Mouse (Mus musculus) C2C12 (cell line): ENCODE results near the gene Akirin2. TPM values are rescaled to one million over a fixed set of nuclear protein-coding genes. Genes with fewer than 3 reads are reported as not detected.

Experiments used
- H3K27me3 ChIP-seq: one replicate; pipeline ENCODE4 v1.6.1; 2011; ENCODE audit not compliant: control insufficient read depth, insufficient read depth, insufficient read length
- H3K36me3 ChIP-seq: one replicate; pipeline ENCODE4 v1.6.1; 2011; ENCODE audit not compliant: control insufficient read depth, insufficient read depth
- H3K4me3 ChIP-seq: one replicate; pipeline ENCODE4 v1.5.1; 2011; ENCODE audit warnings: mild to moderate bottlenecking, control low read depth; ENCODE audit not compliant: poor library complexity, insufficient read depth, severe bottlenecking
- H3K79me2 ChIP-seq: one replicate; pipeline ENCODE4 v1.6.1; 2011; ENCODE audit not compliant: control insufficient read depth, insufficient read depth
- H3K79me3 ChIP-seq: one replicate; pipeline ENCODE4 v1.6.1; 2011; ENCODE audit warnings: low read depth, control low read depth
- H3ac ChIP-seq: one replicate; pipeline ENCODE3; 2011; ENCODE audit warnings: low read depth; ENCODE audit not compliant: control insufficient read depth, insufficient read length
- CEBPB ChIP-seq: IDR thresholded peaks from one replicate; pipeline ENCODE4 v1.6.1; 2011; ENCODE audit warnings: low read depth, mild to moderate bottlenecking, control low read depth, moderate library complexity
- CTCF ChIP-seq: IDR thresholded peaks from one replicate; pipeline ENCODE4 v1.5.1; 2011; ENCODE audit not compliant: control insufficient read depth, insufficient read depth, insufficient read length
- FOSL1 ChIP-seq: IDR thresholded peaks from one replicate; pipeline ENCODE4 v1.8.0; 2011; ENCODE audit warnings: mild to moderate bottlenecking, low read length; ENCODE audit not compliant: poor library complexity, insufficient read depth, severe bottlenecking
- MAX ChIP-seq: IDR thresholded peaks from one replicate; pipeline ENCODE4 v1.6.1; 2011; ENCODE audit warnings: mild to moderate bottlenecking, control low read depth
- MYOD1 ChIP-seq: IDR thresholded peaks from one replicate; pipeline ENCODE4 v1.6.1; 2011; ENCODE audit warnings: low read depth; ENCODE audit not compliant: control insufficient read depth, insufficient read length
- MYOG ChIP-seq: IDR thresholded peaks from one replicate; pipeline ENCODE4 v1.6.1; 2011; ENCODE audit not compliant: control insufficient read depth, insufficient read length; ENCODE audit errors: extremely low read depth
- USF1 ChIP-seq: IDR thresholded peaks from one replicate; pipeline ENCODE4 v1.6.1; 2011; ENCODE audit warnings: low read depth, mild to moderate bottlenecking, control low read depth, moderate library complexity
- polyA plus RNA-seq: library from polyadenylated mRNA; unstranded; fragments of >200 nt; fragmentation: generic; extraction: Trizol; gene quantifications from one replicate; pipeline ENCODE4 v1.2.1, GENCODE M21; 2012; ENCODE audit warnings: missing spikeins

The Akirin2 gene
- polyA plus RNA-seq, 1 experiment: 59.6 TPM

DNA sequence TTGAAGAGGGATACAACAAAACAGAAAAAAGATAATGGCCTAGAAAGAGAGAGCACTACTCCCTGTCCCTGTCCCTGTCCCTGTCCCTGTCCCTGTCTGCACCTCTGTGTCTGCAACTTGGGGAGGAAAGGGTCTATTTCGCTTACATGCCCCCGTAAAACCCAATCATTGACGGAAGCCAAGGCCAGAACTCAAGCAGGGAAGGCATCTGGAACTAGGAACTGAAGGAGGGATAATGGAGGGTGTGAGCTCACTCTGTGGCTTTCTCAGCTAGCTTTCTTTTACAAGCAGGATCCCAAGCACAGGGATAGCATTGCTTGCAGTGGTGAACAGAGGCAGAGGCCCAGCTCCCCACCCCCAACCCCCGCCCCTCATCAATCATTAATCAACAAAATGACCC lies 21.4 kb upstream of the Akirin2 start:
- Histone ChIP-seq H3K27me3 (no peaks in the 10 kb centered on the region), H3K36me3 (no peaks in the 10 kb centered on the region), H3K4me3 (no peak overlapping the region), H3K79me3 (no peaks in the 10 kb centered on the region), H3K79me2 (no peaks in the 10 kb centered on the region), H3ac (no peak overlapping the region)
- no peak for TF ChIP-seq CEBPB

GRCm38 (mm10) chr4:34529941-34530340 lies 20.8 kb upstream of the Akirin2 start:
- H3K79me2 ChIP-seq: no peaks in the 10 kb centered on the region
- no peak for TF ChIP-seq FOSL1
- no peak for TF ChIP-seq MAX
- no peak for TF ChIP-seq USF1
- no peak for TF ChIP-seq CEBPB
- TF ChIP-seq MYOD1: no peak
- TF ChIP-seq MYOG: no peak
- TF ChIP-seq CTCF: no peak
- H3K27me3 ChIP-seq: no peaks in the 10 kb centered on the region
- H3K4me3 ChIP-seq: no peak overlapping the region
- no peaks in the 10 kb centered on the region for H3K36me3 ChIP-seq
- no peak overlapping the region for H3ac ChIP-seq
- no peaks in the 10 kb centered on the region for H3K79me3 ChIP-seq

- H3K27me3 ChIP-seq: no peaks in the 10 kb centered on the region
- TF ChIP-seq MYOD1 (no peak), USF1 (peak; percentile 15), CEBPB (no peak), CTCF (no peak)
- H3K79me3 ChIP-seq: peaks cover 30% of the 10 kb centered on the region
- peak overlapping the region; percentile 80 for H3K4me3 ChIP-seq
- peaks cover 10% of the 10 kb centered on the region for H3K36me3 ChIP-seq
- peaks cover 46% of the 10 kb centered on the region for H3K79me2 ChIP-seq
- peak overlapping the region; percentile 82 for H3ac ChIP-seq
Measured at GRCm38 (mm10) chr4:34549981-34550747, 573 bp upstream of the Akirin2 start.

- peak overlapping the region; percentile 82 for H3ac ChIP-seq
- no peaks in the 10 kb centered on the region for H3K27me3 ChIP-seq
- peaks cover 10% of the 10 kb centered on the region for H3K36me3 ChIP-seq
- H3K79me2 ChIP-seq: peaks cover 56% of the 10 kb centered on the region
- H3K79me3 ChIP-seq: peaks cover 39% of the 10 kb centered on the region
- TF ChIP-seq MYOD1 (no peak), CEBPB (no peak), CTCF (no peak), MAX (no peak), USF1 (no peak), FOSL1 (no peak), MYOG (no peak)
- peak overlapping the region; percentile 80 for H3K4me3 ChIP-seq
Measured at GRCm38 (mm10) chr4:34551098-34551809, 517 bp downstream of the Akirin2 start.

DNA sequence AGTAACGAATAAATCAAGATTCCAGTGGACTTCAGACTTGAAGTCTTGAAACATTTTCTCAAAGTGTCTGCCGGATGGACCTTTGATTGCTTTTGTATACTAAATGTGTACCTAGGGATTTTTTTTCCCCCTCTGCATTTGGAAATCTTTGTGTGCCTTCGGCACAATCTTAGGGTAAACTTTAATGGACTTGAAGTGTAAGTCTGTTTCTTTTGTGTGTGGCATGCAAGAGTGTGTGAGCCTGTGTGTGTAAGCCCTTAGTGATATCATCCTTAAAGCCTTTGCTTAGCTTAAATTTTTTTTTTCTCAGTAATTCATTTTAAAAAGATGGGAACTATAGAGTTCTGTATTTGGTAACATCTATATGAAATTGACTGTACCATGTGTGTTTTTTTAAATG lies 1.2 kb downstream of the Akirin2 start:
- Histone ChIP-seq H3K27me3 (no peaks in the 10 kb centered on the region), H3K79me2 (peaks cover 63% of the 10 kb centered on the region), H3K79me3 (peaks cover 42% of the 10 kb centered on the region), H3K36me3 (peaks cover 10% of the 10 kb centered on the region), H3K4me3 (peak overlapping the region; percentile 80), H3ac (peak overlapping the region; percentile 32)
- TF ChIP-seq MYOD1 (no peak), MYOG (no peak), FOSL1 (no peak), USF1 (no peak), CTCF (no peak), CEBPB (no peak), MAX (no peak)

DNA sequence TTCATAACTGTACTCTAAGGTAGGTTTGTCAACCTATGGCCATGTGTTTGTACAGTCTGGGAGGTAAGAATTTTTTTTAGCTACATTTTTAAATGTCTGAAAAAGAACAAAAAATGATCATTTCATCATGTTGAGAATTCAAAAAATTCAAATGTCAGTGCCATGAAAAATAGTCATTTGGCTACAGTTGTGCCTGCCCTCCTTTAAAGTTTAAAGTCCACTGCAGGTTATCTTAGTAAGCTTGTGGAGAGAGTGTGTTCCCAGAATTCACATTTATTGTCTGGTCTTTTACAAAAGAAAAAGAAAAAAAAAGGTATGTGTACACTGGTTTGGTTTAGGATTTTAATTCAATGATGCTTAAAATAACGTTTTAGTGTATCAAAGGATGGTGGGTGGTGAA lies 3.9 kb downstream of the Akirin2 start:
- H3K4me3 ChIP-seq: no peak overlapping the region
- TF ChIP-seq CEBPB (no peak), FOSL1 (no peak), CTCF (no peak), MAX (no peak), MYOG (no peak), MYOD1 (no peak), USF1 (no peak)

More for the DNA sequence above, 3.9 kb downstream of the Akirin2 start:
- no peak overlapping the region for H3ac ChIP-seq
- H3K36me3 ChIP-seq: peaks cover 14% of the 10 kb centered on the region
- no peaks in the 10 kb centered on the region for H3K27me3 ChIP-seq
- peaks cover 68% of the 10 kb centered on the region for H3K79me3 ChIP-seq
- peaks cover 89% of the 10 kb centered on the region for H3K79me2 ChIP-seq
